ENCODE assay signal across 35 mouse cellular contexts in genomic region chr3:53488353-53488752, GRCm38 (mm10). TPM values are rescaled to one million over a fixed set of nuclear protein-coding genes. Genes with fewer than 3 reads are reported as not detected.
DNase-seq lines count a peak whose midpoint lies in the region; ATAC-seq lines count a peak whose summit lies in the region.
"Had no signal": no experiment of that assay in that cellular context is flagged by ENCODE, and none has a peak within 500 bp of the region (broad histone marks: within the 10 kb centered on the region; RNA-seq: fewer than 3 reads in every experiment).

Gene Stoml3 (plus strand): TSS chr3:53488653.

- H3K4me3 ChIP-seq in heart, embryonic 14.5 days (ENCODE audit: control insufficient read depth in 1 of 2, insufficient read depth in 1 of 2, low read depth in 1 of 2, low read length in 2 of 2): no peak within 1 kb of the TSS
- H3K4me3 ChIP-seq in intestine, embryonic 16.5 days (ENCODE audit: low read length): no peak within 1 kb of the TSS
- H3K4me3 ChIP-seq in intestine, embryonic 15.5 days (replicated peaks): no peak within 1 kb of the TSS
- H3K4me3 ChIP-seq: erythroblast, embryonic 14.5 days; hindbrain, embryonic 12.5 days; liver, embryonic 13.5 days; midbrain, embryonic 10.5 days; midbrain, embryonic 15.5 days; neural tube, embryonic 15.5 days had no signal

- H3K27ac ChIP-seq in heart, embryonic 14.5 days (replicated peaks in 1 of 2; ENCODE audit: control insufficient read depth in 1 of 2, insufficient read depth in 1 of 2, low read depth in 2 of 2, low read length in 2 of 2): peak within 1 kb of the TSS; percentile 21 to 56; a peak in 2 of 4 replicates
- no peak within 1 kb of the TSS for H3K27ac ChIP-seq in intestine, embryonic 16.5 days (ENCODE audit: low read length)
- no peak within 1 kb of the TSS for H3K27ac ChIP-seq in intestine, embryonic 15.5 days
- H3K27ac ChIP-seq: hindbrain, embryonic 12.5 days; liver, embryonic 13.5 days; midbrain, embryonic 10.5 days; midbrain, embryonic 15.5 days; neural tube, embryonic 15.5 days had no signal

- WGBS in heart, embryonic 14.5 days: 74% methylated on average over 6 of the region's 6 CpGs
- 72% methylated on average over 6 of the region's 6 CpGs for WGBS in intestine, embryonic 16.5 days
- 76% methylated on average over 6 of the region's 6 CpGs for WGBS in intestine, embryonic 15.5 days

- H3K9me3 ChIP-seq in heart, embryonic 14.5 days (ENCODE audit: control insufficient read depth, low read length): no peaks in the 10 kb centered on the region
- no peaks in the 10 kb centered on the region for H3K9me3 ChIP-seq in intestine, embryonic 16.5 days (ENCODE audit: control insufficient read depth, low read length)
- no peaks in the 10 kb centered on the region for H3K9me3 ChIP-seq in intestine, embryonic 15.5 days
- H3K9me3 ChIP-seq: hindbrain, embryonic 12.5 days; liver, embryonic 13.5 days; midbrain, embryonic 10.5 days; midbrain, embryonic 15.5 days; neural tube, embryonic 15.5 days had no signal

- H3K36me3 ChIP-seq in heart, embryonic 14.5 days (ENCODE audit: control insufficient read depth, insufficient read depth, low read length): no peaks in the 10 kb centered on the region
- H3K36me3 ChIP-seq in intestine, embryonic 16.5 days (ENCODE audit: control insufficient read depth, insufficient read depth, low read length): no peaks in the 10 kb centered on the region
- H3K36me3 ChIP-seq in intestine, embryonic 15.5 days: no peaks in the 10 kb centered on the region
- H3K36me3 ChIP-seq: hindbrain, embryonic 12.5 days; liver, embryonic 13.5 days; midbrain, embryonic 15.5 days; neural tube, embryonic 15.5 days had no signal

- 0 out of 2 replicates have a peak within 1 kb of the TSS, but pooled peaks have one; percentile 16 for H3K4me2 ChIP-seq in heart, embryonic 14.5 days (ENCODE audit: low read length)
- no peak within 1 kb of the TSS for H3K4me2 ChIP-seq in intestine, embryonic 16.5 days (ENCODE audit: low read depth, low read length)
- H3K4me2 ChIP-seq in intestine, embryonic 15.5 days (replicated peaks): no peak within 1 kb of the TSS
- H3K4me2 ChIP-seq: hindbrain, embryonic 12.5 days; liver, embryonic 13.5 days; midbrain, embryonic 15.5 days; neural tube, embryonic 15.5 days had no signal

- peaks cover 10 to 20% of the 10 kb centered on the region in 2 experiments for H3K4me1 ChIP-seq in heart, embryonic 14.5 days (ENCODE audit: control insufficient read depth in 2 of 2, insufficient read depth in 2 of 2, low read length in 2 of 2)
- no peaks in the 10 kb centered on the region for H3K4me1 ChIP-seq in intestine, embryonic 16.5 days (ENCODE audit: control insufficient read depth, insufficient read depth, low read length)
- H3K4me1 ChIP-seq in intestine, embryonic 15.5 days (replicated peaks): 0 out of 2 replicates have a peak, but pooled peaks cover 4% of the 10 kb centered on the region
- H3K4me1 ChIP-seq: midbrain, embryonic 10.5 days; midbrain, embryonic 15.5 days had no signal

- DNase-seq in frontal cortex, adult 2 months (ENCODE audit: extremely low spot score in 1 of 2, low spot score in 1 of 2): no peak
- DNase-seq in frontal cortex, postnatal 25 days (ENCODE audit: low spot score in 2 of 2): no peak
- no peak for DNase-seq in heart, adult 8-10 months (ENCODE audit: low spot score)
- DNase-seq: adrenal gland, adult 8-10 months; cerebellum, adult 2 months; cerebellum, postnatal 14 days; forebrain, postnatal 0 days; gastrocnemius, postnatal 14 days; kidney, adult 11 months; kidney, postnatal 14 days; layer of hippocampus, adult 9-11 months; liver, embryonic 13.5 days; lung, adult 2 months; lung, postnatal 14 days; right cerebral cortex, postnatal 25 days; spleen, adult 18-20 months; thymus, postnatal 14 days had no signal

- no peaks in the 10 kb centered on the region for H3K27me3 ChIP-seq in heart, embryonic 14.5 days (ENCODE audit: control insufficient read depth, insufficient read depth, low read length)
- H3K27me3 ChIP-seq in intestine, embryonic 16.5 days (replicated peaks; ENCODE audit: control insufficient read depth, insufficient read depth, low read length): no peaks in the 10 kb centered on the region
- no peaks in the 10 kb centered on the region for H3K27me3 ChIP-seq in intestine, embryonic 15.5 days (replicated peaks)
- H3K27me3 ChIP-seq: CH12.LX; hindbrain, embryonic 12.5 days; liver, embryonic 13.5 days; midbrain, embryonic 15.5 days; neural tube, embryonic 15.5 days had no signal

- ATAC-seq in heart, embryonic 14.5 days (ENCODE audit: insufficient number of reproducible peaks, insufficient read depth, low FRiP score, low read depth): no peak
- no peak for ATAC-seq in intestine, embryonic 16.5 days
- ATAC-seq in intestine, embryonic 15.5 days: no peak
- ATAC-seq in activated CD4-positive, CD25-positive, alpha-beta regulatory T cell, adult 4 months: no peak
- ATAC-seq: forebrain, postnatal 0 days; midbrain, embryonic 15.5 days had no signal

- peak within 1 kb of the TSS; percentile 23; the same call in 1 of the 2 replicates for H3K9ac ChIP-seq in heart, embryonic 14.5 days (ENCODE audit: low read length)
- H3K9ac ChIP-seq in intestine, embryonic 16.5 days (ENCODE audit: low read depth, low read length): 0 out of 2 replicates have a peak within 1 kb of the TSS, but pooled peaks have one; percentile 6
- no peak within 1 kb of the TSS for H3K9ac ChIP-seq in intestine, embryonic 15.5 days
- H3K9ac ChIP-seq: forebrain, postnatal 0 days; hindbrain, embryonic 12.5 days; liver, embryonic 13.5 days; midbrain, embryonic 15.5 days; neural tube, embryonic 15.5 days had no signal

RNA-seq across cellular contexts. Expression of gene Stoml3, which starts in this region (rescaled TPM):
- 12.9 and 24.9 TPM in 2 replicates for polyA plus RNA-seq in frontal cortex, adult 2 months (2012; rRNA removed)
- polyA plus RNA-seq in heart, embryonic 14.5 days (2014; fragmentation: Nextera tagmentation; extraction: Ambion mirVana): 0.11 TPM in 1 of 2 replicates, not detected in the other
- total RNA-seq in heart, adult 8-10 months (2022): not detected
- not detected in 2 replicates for polyA plus RNA-seq in intestine, embryonic 16.5 days (2015; fragmentation: Nextera tagmentation; extraction: Ambion mirVana)
- polyA plus RNA-seq in intestine, embryonic 15.5 days (2015; fragmentation: Nextera tagmentation; extraction: Ambion mirVana): 0.09 and 0.15 TPM in 2 replicates
- not detected for polyA plus RNA-seq in activated CD4-positive, CD25-positive, alpha-beta regulatory T cell, adult 4 months (2017; shearing (Covaris generic))
- total RNA-seq: adrenal gland, adult 8-10 months; adrenal gland, postnatal 4 days; CH12.LX; ES-E14; gastrocnemius, postnatal 14 days; granulocyte monocyte progenitor cell, adult 5-6 weeks; left cerebral cortex, postnatal 14 days; megakaryocyte progenitor cell, adult 5-6 weeks had no signal
- polyA plus RNA-seq: erythroblast, embryonic 14.5 days; forebrain, embryonic 11.5 days; hindbrain, embryonic 12.5 days; limb, embryonic 11.5 days; liver, embryonic 13.5 days; midbrain, embryonic 10.5 days; midbrain, embryonic 15.5 days; urinary bladder, adult 2 months had no signal

Comparison
In these comparisons a context has a peak if more than half of its experiments do, and no peak if none do; other contexts are left out.
1. RNA of gene Stoml3 (polyA plus RNA-seq): 12.9 to 24.9 TPM in frontal cortex, adult 2 months; 0.09 to 0.15 TPM in intestine, embryonic 15.5 days, 0.11 TPM in heart, embryonic 14.5 days, not detected in intestine, embryonic 16.5 days and not detected in activated CD4-positive, CD25-positive, alpha-beta regulatory T cell, adult 4 months; every median in the first group is over 10 times any median in the second.
2. H3K27ac ChIP-seq: peak in heart, embryonic 14.5 days (2 of 2); none in intestine, embryonic 16.5 days (single experiment) and intestine, embryonic 15.5 days (single experiment).